Mouse (Mus musculus) embryonic facial prominence, embryonic 12.5 days (tissue): ENCODE measurements around the gene Tgif2lx2. TPM values are rescaled to one million over a fixed set of nuclear protein-coding genes. Genes with fewer than 3 reads are reported as not detected.
"Not testable (repeated sequence)": the region's sequence is repeated elsewhere in the genome, so short reads cannot be mapped to it uniquely, and the experiment has no call there.

Experiments
- ATAC-seq: fragments of 200-750 bp; cut with Nextera tagmentation; 2 replicates; pipeline ENCODE4 v1.8.0; 2017; ENCODE audit not compliant: insufficient number of reproducible peaks, insufficient read depth, low FRiP score, low TSS enrichment
- H3K27ac ChIP-seq: fragments of 300-500 bp; sonication (generic); 2 replicates; pipeline ENCODE4 v1.5.1; 2016; ENCODE audit warnings: mild to moderate bottlenecking
- H3K27me3 ChIP-seq: fragments of 300-500 bp; sonication (generic); 2 replicates; pipeline ENCODE4 v1.6.1; 2016; ENCODE audit warnings: mild to moderate bottlenecking, moderate library complexity
- H3K36me3 ChIP-seq: fragments of 300-500 bp; sonication (generic); 2 replicates; pipeline ENCODE4 v1.6.1; 2016; ENCODE audit warnings: mild to moderate bottlenecking
- H3K4me1 ChIP-seq: fragments of 300-500 bp; sonication (generic); 2 replicates; pipeline ENCODE4 v1.6.1; 2016
- H3K4me2 ChIP-seq: fragments of 300-500 bp; sonication (generic); replicated peaks from 2 replicates; pipeline ENCODE4 v1.6.1; 2016; ENCODE audit warnings: mild to moderate bottlenecking, moderate library complexity
- H3K4me3 ChIP-seq: fragments of 300-500 bp; sonication (generic); 2 replicates; pipeline ENCODE4 v1.5.1; 2016; ENCODE audit warnings: mild to moderate bottlenecking
- H3K9ac ChIP-seq: fragments of 300-500 bp; sonication (generic); 2 replicates; pipeline ENCODE4 v1.6.1; 2016; ENCODE audit warnings: mild to moderate bottlenecking, moderate library complexity
- H3K9me3 ChIP-seq: fragments of 300-500 bp; sonication (generic); 2 replicates; pipeline ENCODE4 v1.6.1; 2016; ENCODE audit warnings: mild to moderate bottlenecking, moderate library complexity
- WGBS: fragments of 180-500 bp; shearing (Covaris S2); methylation state at CpG from one replicate; pipeline ENCODE4 v1.1.7; 2016; 5-methylcytosine and 5-hydroxymethylcytosine counted together
- polyA plus RNA-seq: library from polyadenylated mRNA; unstranded; fragments of >200 nt; fragmentation: Nextera tagmentation; extraction: Ambion mirVana; gene quantifications from 2 replicates; pipeline ENCODE4 v1.2.1, GENCODE M21; 2016

The Tgif2lx2 gene
- polyA plus RNA-seq, result not detected in 2 replicates

GRCm38 (mm10) chrX:118426927-118427326 lies at the start of gene Tgif2lx2:
Tgif2lx2 (plus strand) TSS chrX:118427227.
- H3K4me1 ChIP-seq, H3K27ac ChIP-seq, H3K4me2 ChIP-seq, H3K27me3 ChIP-seq, H3K4me3 ChIP-seq, H3K9ac ChIP-seq, ATAC-seq, H3K9me3 ChIP-seq, H3K36me3 ChIP-seq: not testable (repeated sequence)
- WGBS, result no CpG with 5 or more reads among the region's 5 CpGs

Other genes starting within 250 kb of the Tgif2lx2 start
- gene Tgif2lx1, start 53.5 kb downstream of the Tgif2lx2 start, polyA plus RNA-seq, result not detected in 2 replicates